Mouse (Mus musculus) ES-E14 (cell line): ENCODE measurements around the gene Npas3. TPM values are rescaled to one million over a fixed set of nuclear protein-coding genes. Genes with fewer than 3 reads are reported as not detected.

Experiments
- DNase-seq: peaks from one replicate; pipeline ENCODE4 v3.0.0-alpha.2; 2013; ENCODE audit warnings: low read depth, low spot score
- H3K27ac ChIP-seq: 2 replicates; pipeline ENCODE4 v1.5.1; 2012; ENCODE audit warnings: low read depth, mild to moderate bottlenecking, low read length, moderate library complexity, mixed read lengths; ENCODE audit not compliant: poor library complexity, insufficient read depth, severe bottlenecking
- H3K36me3 ChIP-seq: 2 replicates; pipeline ENCODE4 v1.6.1; 2012; ENCODE audit warnings: mild to moderate bottlenecking, low read length, moderate library complexity, mixed read lengths; ENCODE audit not compliant: control insufficient read depth, poor library complexity, insufficient read depth, severe bottlenecking
- H3K4me1 ChIP-seq, 2 experiments: fragments of 150-350 bp in 1 of 2; sonication (generic) in 1 of 2; 2 replicates each; pipeline ENCODE4 v1.6.1; 2012; ENCODE audit warnings: low read length in 2 of 2, mild to moderate bottlenecking in 1 of 2, mixed read lengths in 1 of 2; ENCODE audit not compliant: control insufficient read depth in 2 of 2, insufficient read depth in 2 of 2, poor library complexity in 1 of 2
- H3K4me3 ChIP-seq, 2 experiments: fragments of 150-350 bp in 1 of 2; sonication (generic) in 1 of 2; 2 replicates each; pipeline ENCODE4 v1.5.1; 2012; ENCODE audit warnings: low read length in 2 of 2, low read depth in 1 of 2, mild to moderate bottlenecking in 1 of 2, mixed read lengths in 1 of 2; ENCODE audit not compliant: insufficient read depth in 1 of 2, poor library complexity in 1 of 2, severe bottlenecking in 1 of 2
- H3K9ac ChIP-seq: 2 replicates; pipeline ENCODE4 v1.6.1; 2012; ENCODE audit warnings: low read depth, mild to moderate bottlenecking, low read length, mixed read lengths; ENCODE audit not compliant: poor library complexity, insufficient read depth, severe bottlenecking
- H3K9me3 ChIP-seq: fragments of 150-350 bp; sonication (generic); 2 replicates; pipeline ENCODE4 v1.6.1; 2012; ENCODE audit warnings: low read depth, mild to moderate bottlenecking, low read length; ENCODE audit not compliant: control insufficient read depth, insufficient read depth
- CHD2 ChIP-seq: IDR thresholded peaks from 2 replicates; pipeline ENCODE4 v1.6.1; 2014; ENCODE audit warnings: mild to moderate bottlenecking, low read depth, low read length, inconsistent platforms
- HCFC1 ChIP-seq: IDR thresholded peaks from 2 replicates; pipeline ENCODE4 v1.6.1; 2012; ENCODE audit warnings: low read length, inconsistent platforms, borderline replicate concordance; ENCODE audit not compliant: insufficient read depth
- MAFK ChIP-seq: IDR thresholded peaks from 2 replicates; pipeline ENCODE4 v1.6.1; 2014; ENCODE audit warnings: mild to moderate bottlenecking, low read depth, low read length, inconsistent platforms; ENCODE audit not compliant: insufficient read depth
- ZC3H11A ChIP-seq: IDR thresholded peaks from 2 replicates; pipeline ENCODE4 v1.6.1; 2012; ENCODE audit warnings: low read depth, mild to moderate bottlenecking, inconsistent platforms, low read length, borderline replicate concordance
- ZNF384 ChIP-seq: IDR thresholded peaks from 2 replicates; pipeline ENCODE4 v1.6.1; 2012; ENCODE audit warnings: low read depth, low read length, inconsistent platforms
- in situ Hi-C, 2 experiments: fragments of 600-800 bp; cut with MboI; formaldehyde crosslinking; loops; one replicate each; pipeline ENCODE4 v1.15.1; 2025; ENCODE audit warnings: low sequenced_read_pairs in 2 of 2, inconsistent platforms in 1 of 2; ENCODE audit not compliant: unreplicated experiment in 2 of 2
- total RNA-seq: library from RNA; depleted of rRNA; stranded (reverse); fragments of 300-350 nt; gene quantifications from 2 replicates; pipeline ENCODE4 v1.2.3, GENCODE M21; 2012

Gene Npas3
- total RNA-seq, 1 experiment, result 1.2 TPM

GRCm38 (mm10) chr12:53251701-53252181 lies 3.3 kb downstream of the Npas3 start:
- Histone ChIP-seq H3K9me3 (no peaks in the 10 kb centered on the region), H3K4me1 (no peaks in the 10 kb centered on the region; a peak in 1 of 4 replicates), H3K27ac (no peak overlapping the region), H3K36me3 (no peaks in the 10 kb centered on the region), H3K4me3 (peak overlapping the region; percentile 52 to 78; a peak in 1 of 4 replicates), H3K9ac (no peak overlapping the region)
- DNase-seq, result no peak
- in situ Hi-C loops, result no loop called here
- TF ChIP-seq ZC3H11A, result no peak
- TF ChIP-seq MAFK, result no peak

GRCm38 (mm10) chr12:53252213-53252571 lies 3.7 kb downstream of the Npas3 start:
- no peaks in the 10 kb centered on the region for H3K9me3 ChIP-seq
- in situ Hi-C loops, result no loop called here
- TF ChIP-seq CHD2 (no peak), ZC3H11A (no peak), MAFK (no peak), HCFC1 (no peak), ZNF384 (no peak)
- no peak for DNase-seq
- no peaks in the 10 kb centered on the region for H3K4me1 ChIP-seq
- no peak overlapping the region for H3K9ac ChIP-seq
- no peak overlapping the region for H3K27ac ChIP-seq
- H3K36me3 ChIP-seq, result no peaks in the 10 kb centered on the region
- H3K4me3 ChIP-seq, result peak overlapping the region; percentile 52 to 78

GRCm38 (mm10) chr12:53252572-53253422 lies 4.3 kb downstream of the Npas3 start:
- Histone ChIP-seq H3K4me3 (peak overlapping the region; percentile 61 to 78), H3K9me3 (no peaks in the 10 kb centered on the region), H3K9ac (peak overlapping the region; percentile 74), H3K36me3 (no peaks in the 10 kb centered on the region), H3K4me1 (no peaks in the 10 kb centered on the region), H3K27ac (no peak overlapping the region)
- in situ Hi-C loops, result no loop called here
- no peak for TF ChIP-seq MAFK
- TF ChIP-seq ZC3H11A, result no peak
- DNase-seq, result no peak

GRCm38 (mm10) chr12:53253461-53254159 lies 5.1 kb downstream of the Npas3 start:
- H3K4me1 ChIP-seq, result no peaks in the 10 kb centered on the region

More at GRCm38 (mm10) chr12:53253461-53254159, 5.1 kb downstream of the Npas3 start:
- no peak overlapping the region for H3K9ac ChIP-seq
- in situ Hi-C loops, result no loop called here
- H3K36me3 ChIP-seq, result no peaks in the 10 kb centered on the region
- no peak overlapping the region for H3K27ac ChIP-seq
- H3K9me3 ChIP-seq, result no peaks in the 10 kb centered on the region
- DNase-seq, result no peak
- H3K4me3 ChIP-seq, result peak overlapping the region; percentile 61 to 78
- no peak for TF ChIP-seq MAFK
- TF ChIP-seq ZNF384, result no peak
- TF ChIP-seq CHD2, result no peak
- TF ChIP-seq HCFC1, result no peak
- TF ChIP-seq ZC3H11A, result no peak
